Mouse (Mus musculus): ENCODE results near the gene Atxn7l1.

GRCm38 (mm10) chr12:33137857-33138256 is 9.6 kb upstream of the Atxn7l1 start:
- TF ChIP-seq POLR2A (IDR thresholded peaks at IDR 0.05; ENCODE audit: control insufficient read depth, low read depth, low read length) = no peak
- no peak for TF ChIP-seq CTCF (IDR thresholded peaks at IDR 0.05; ENCODE audit: control insufficient read depth, insufficient read depth, insufficient replicate concordance, low read depth, low read length)
